Mouse (Mus musculus) left cerebral cortex, postnatal 10 days (tissue): ENCODE measurements at regions not wholly inside any gene's neighbourhood (a gene's known extent, or its start where the extent isn't known, plus 50 kb on each side); places are given as distances from the start of the nearest gene placed in this dataset.
"Not testable (repeated sequence)": the region's sequence is repeated elsewhere in the genome, so short reads cannot be mapped to it uniquely, and the experiment has no call there.

Experiments
- DNase-seq, 2 experiments: peaks; one replicate each; pipeline ENCODE4 v3.0.0; 2021 to 2022; ENCODE audit warnings: low spot score in 2 of 2, mixed read lengths in 1 of 2; ENCODE audit errors: extremely low spot score in 1 of 2
- intact Hi-C: fragments of 180-260 bp; cut with DNase I; formaldehyde crosslinking; loops from one replicate; pipeline ENCODE4 v1.15.1; 2025

GRCm38 (mm10) chr5:61240498-61240897 lies 568.1 kb upstream of the G6pd2 start:
- intact Hi-C loops, result no loop called here
- DNase-seq, result no peak

GRCm38 (mm10) chr5:61288506-61288905 lies 520.1 kb upstream of the G6pd2 start:
- DNase-seq, intact Hi-C loops: not testable (repeated sequence)

- intact Hi-C loops, result no loop called here
- DNase-seq, result no peak
These were observed 493.7 kb upstream of the G6pd2 start for GRCm38 (mm10) chr5:61314951-61315350.

GRCm38 (mm10) chr5:61351372-61351771 lies 457.2 kb upstream of the G6pd2 start:
- DNase-seq, result no peak
- intact Hi-C loops, result no loop called here

DNA sequence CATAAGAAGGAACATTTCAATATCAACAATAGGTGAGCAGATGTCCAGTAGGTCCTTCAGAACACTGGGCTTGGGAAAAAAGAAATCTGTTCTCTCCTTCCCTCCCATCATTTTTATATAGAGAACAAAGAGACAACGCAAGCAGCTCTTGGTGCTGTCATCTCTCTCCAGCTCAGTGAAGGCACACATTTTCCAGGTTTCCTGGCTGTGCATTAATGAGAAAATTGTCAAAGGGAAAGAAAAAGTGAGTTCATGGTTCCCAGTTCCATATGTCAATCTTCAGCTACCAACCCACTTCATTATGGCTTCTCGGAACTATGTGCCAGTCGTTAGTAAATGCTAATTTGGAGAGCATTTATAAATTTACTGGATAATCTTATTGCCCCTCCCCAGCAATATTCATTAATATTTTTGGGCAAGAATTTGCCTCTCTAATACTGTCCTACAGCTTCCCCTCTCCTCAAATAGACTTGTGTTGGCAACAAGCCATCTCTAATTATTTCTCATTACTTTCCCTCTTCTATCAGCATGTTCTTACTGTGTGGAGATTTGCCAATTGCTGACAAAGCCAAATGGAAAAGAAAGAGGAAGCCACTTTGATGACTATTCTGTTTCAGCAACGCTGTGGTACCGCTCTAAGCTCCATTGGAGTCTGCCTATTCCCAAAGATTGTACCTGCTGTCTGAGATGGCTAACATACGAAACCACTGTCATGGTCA lies 453.2 kb upstream of the G6pd2 start:
- DNase-seq, result peak in 1 of 2 experiments; percentile 1
- intact Hi-C loops, result no loop called here

- intact Hi-C loops, result no loop called here
- no peak for DNase-seq
These were observed 435.7 kb upstream of the G6pd2 start for GRCm38 (mm10) chr5:61372901-61373300.

DNA sequence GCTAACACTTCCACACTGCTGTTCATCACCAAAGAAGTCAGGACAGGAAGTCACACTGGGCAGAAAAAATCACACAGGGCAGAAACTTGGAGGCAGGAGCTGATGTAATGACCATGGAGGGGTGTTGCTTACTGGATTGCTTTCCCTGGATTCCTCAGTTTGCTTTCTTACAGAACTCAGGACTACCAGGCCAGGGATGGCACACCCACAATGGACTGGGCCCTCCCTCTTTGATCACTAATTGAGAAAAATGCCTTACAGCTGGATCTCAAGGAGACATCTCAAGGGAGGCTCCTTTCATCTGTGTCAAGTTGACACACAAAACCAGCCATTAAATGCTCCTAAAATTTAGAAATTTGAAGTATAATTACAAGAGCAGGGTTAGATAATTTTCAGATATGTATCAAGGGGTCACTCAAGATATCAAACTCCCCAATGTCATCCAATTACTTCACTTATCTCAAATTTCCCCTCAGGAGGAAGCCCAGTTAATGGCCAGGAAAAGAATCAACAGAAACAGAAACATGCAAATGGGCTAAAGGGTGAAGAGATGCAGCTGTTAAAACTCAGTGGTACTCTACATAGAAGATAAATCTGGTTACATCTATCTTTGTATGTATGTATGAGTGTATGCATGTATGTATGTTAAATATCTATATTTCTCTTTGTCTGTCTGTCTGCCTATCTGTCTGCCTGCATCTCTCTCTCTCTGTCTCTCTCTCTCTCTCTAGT lies 413.5 kb upstream of the G6pd2 start:
- no peak for DNase-seq
- intact Hi-C loops, result no loop called here
